Mouse (Mus musculus) right cerebral cortex, postnatal 10 days (tissue): Measurements from ENCODE around the gene Il3.

Source experiments
- DNase-seq, 2 experiments: peaks; one replicate each; pipeline ENCODE4 v3.0.0; 2021; ENCODE audit warnings: low spot score in 2 of 2

Gene Il3

DNA sequence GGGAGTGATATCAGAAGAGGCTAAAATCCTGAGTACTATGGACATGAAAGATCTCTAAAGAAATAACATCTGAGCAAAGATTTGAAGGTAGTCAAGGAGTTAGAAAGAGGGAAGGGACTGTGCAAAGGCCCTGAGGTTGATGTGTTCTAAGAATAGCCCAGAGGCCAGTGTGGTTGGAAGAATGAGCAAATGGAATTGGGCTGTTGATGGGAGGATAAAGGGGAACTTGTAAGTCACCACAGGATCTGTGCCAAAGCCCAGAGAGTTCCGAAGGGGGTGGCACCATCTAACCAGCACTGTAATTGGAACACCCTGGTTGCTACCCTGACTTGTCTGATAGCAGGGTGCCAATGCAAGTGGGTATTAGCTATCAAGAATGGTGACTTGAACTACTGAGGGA is 47.9 kb downstream of the Il3 start:
- DNase-seq: no peak

DNA sequence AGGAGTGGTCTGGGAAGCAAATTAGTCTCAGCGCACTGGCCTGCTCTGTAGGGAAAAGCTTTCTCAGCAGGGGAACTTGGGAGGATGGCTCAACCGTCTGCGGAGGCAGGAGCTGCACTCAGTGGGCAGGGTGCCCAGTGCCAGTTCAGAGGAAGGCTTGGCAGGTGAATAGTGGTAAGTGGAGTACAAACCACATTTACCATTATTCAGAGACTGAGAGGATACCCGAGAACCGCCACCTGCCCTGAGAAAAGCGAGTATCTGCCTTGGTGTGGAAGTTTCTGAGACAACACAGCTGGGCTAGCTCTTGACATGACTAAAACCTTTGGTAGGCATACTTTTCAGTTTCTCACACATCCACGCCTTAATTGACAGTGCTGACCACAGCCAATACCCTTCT is 49.7 kb downstream of the Il3 start:
- peak in 1 of 2 experiments; percentile 31 for DNase-seq

DNA sequence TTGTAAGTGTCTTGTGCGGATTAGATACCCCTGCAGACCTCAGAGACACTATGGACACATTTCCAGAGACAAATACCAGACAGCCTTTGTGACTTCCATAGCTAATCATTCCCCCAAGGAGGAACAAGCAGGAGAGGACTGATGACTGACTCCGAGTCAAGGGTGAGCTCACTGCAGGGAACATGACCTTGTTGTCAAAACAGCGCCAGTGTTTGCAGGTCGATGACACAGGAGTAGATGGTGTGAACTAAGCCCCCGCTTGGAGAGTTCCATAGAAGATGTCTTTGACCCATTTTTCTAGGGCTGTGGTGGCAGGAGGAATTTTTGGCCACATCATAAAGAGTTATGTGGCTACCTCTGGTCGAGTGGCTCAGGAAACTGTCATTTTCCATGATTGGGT is 51.0 kb downstream of the Il3 start:
- DNase-seq: no peak
